Mouse (Mus musculus) CH12.LX (cell line): ENCODE data around the gene Trappc2l.

Source experiments
- CTCF ChIP-seq, 2 experiments: IDR thresholded peaks in 1 of 2; conservative IDR thresholded peaks in 1 of 2; 2 replicates each; pipeline ENCODE4 v1.5.1; 2011 to 2012; ENCODE audit warnings: low read depth in 2 of 2, low read length in 2 of 2, improper control_type of control experiment in 1 of 2, inconsistent platforms in 1 of 2, mild to moderate bottlenecking in 1 of 2, moderate library complexity in 1 of 2
- ELF1 ChIP-seq: IDR thresholded peaks from 2 replicates; pipeline ENCODE4 v1.6.1; 2014; ENCODE audit warnings: low read depth, mild to moderate bottlenecking, inconsistent platforms, low read length, improper control_type of control experiment
- EP300 ChIP-seq: IDR thresholded peaks from 2 replicates; pipeline ENCODE4 v1.6.1; 2011; ENCODE audit warnings: low read length, improper control_type of control experiment
- MAZ ChIP-seq: IDR thresholded peaks from 2 replicates; pipeline ENCODE4 v1.6.1; 2012; ENCODE audit warnings: low read depth, mild to moderate bottlenecking, inconsistent platforms, low read length, improper control_type of control experiment, moderate library complexity
- TCF12 ChIP-seq: IDR thresholded peaks from 2 replicates; pipeline ENCODE4 v1.6.1; 2014; ENCODE audit warnings: low read depth, mild to moderate bottlenecking, inconsistent platforms, low read length, improper control_type of control experiment

GRCm38 (mm10) chr8:122573577-122573976, 37.9 kb upstream of the Trappc2l start:
- TF ChIP-seq MAZ, result no peak
- TF ChIP-seq CTCF (conservative IDR thresholded peaks at IDR 0.05 in 1 of 2, IDR thresholded peaks at IDR 0.05 in 1 of 2; ENCODE audit: low read depth in 2 of 2, low read length in 2 of 2), result no peak
- TF ChIP-seq ELF1, result no peak
- TF ChIP-seq EP300, result no peak
- TF ChIP-seq TCF12, result no peak
